ENCODE assay signal across 15 mouse cellular contexts in genomic region chr2:22739369-22739768, GRCm38 (mm10). TPM values are rescaled to one million over a fixed set of nuclear protein-coding genes. Genes with fewer than 3 reads are reported as not detected.
A peak's percentile ranks its signal among the peaks of the same experiment; 100 is the strongest.
DNase-seq lines count a peak whose midpoint lies in the region; ATAC-seq and TF ChIP-seq lines count a peak whose summit lies in the region.
"Had no signal": no experiment of that assay in that cellular context is flagged by ENCODE, and none has a peak within 500 bp of the region (broad histone marks: within the 10 kb centered on the region; RNA-seq: fewer than 3 reads in every experiment).

No protein-coding gene starts in this region.

- peak; percentile 51 for DNase-seq in kidney, adult 9 months
- peak; percentile 73 for DNase-seq in G1E (ENCODE audit: low spot score)
- DNase-seq in brain, embryonic 14.5 days (ENCODE audit: low read depth): peak; percentile 25
- DNase-seq in mesoderm, embryonic 11.5 days (ENCODE audit: low read depth, low spot score): peak; percentile 50
- DNase-seq in heart, adult 2 months: no peak
- no peak for DNase-seq in ovary, postnatal 10 days (ENCODE audit: low spot score)
- DNase-seq: forebrain, postnatal 0 days; heart, adult 18-20 months; layer of hippocampus, postnatal 36 days; thymus, postnatal 14 days had no signal

- TF ChIP-seq EP300 in heart, adult 2 months (IDR thresholded peaks at IDR 0.05; ENCODE audit: insufficient read depth, low read depth, low read length): no peak

- no peak for TF ChIP-seq POLR2A in brain, embryonic 14.5 days (IDR thresholded peaks at IDR 0.05; ENCODE audit: borderline replicate concordance, extremely low read depth, insufficient read depth, insufficient read length, poor library complexity, severe bottlenecking)
- TF ChIP-seq POLR2A in heart, adult 2 months (IDR thresholded peaks at IDR 0.05; ENCODE audit: insufficient read depth, low read depth, low read length): no peak

- no peak overlapping the region for H3K4me2 ChIP-seq in kidney, embryonic 14.5 days (replicated peaks; ENCODE audit: low read depth, low read length)
- H3K4me2 ChIP-seq in forebrain, embryonic 15.5 days (replicated peaks): no peak overlapping the region
- H3K4me2 ChIP-seq: embryonic facial prominence, embryonic 12.5 days; limb, embryonic 15.5 days had no signal

- no peaks in the 10 kb centered on the region for H3K36me3 ChIP-seq in kidney, embryonic 14.5 days (ENCODE audit: control insufficient read depth, insufficient read depth, low read length)
- H3K36me3 ChIP-seq in G1E (replicated peaks): no peaks in the 10 kb centered on the region
- no peaks in the 10 kb centered on the region for H3K36me3 ChIP-seq in heart, adult 2 months (ENCODE audit: control insufficient read depth, insufficient read depth, low read length)
- H3K36me3 ChIP-seq in forebrain, embryonic 15.5 days: no peaks in the 10 kb centered on the region
- H3K36me3 ChIP-seq: embryonic facial prominence, embryonic 12.5 days; limb, embryonic 15.5 days had no signal

- no peak for TF ChIP-seq CTCF in G1E (IDR thresholded peaks at IDR 0.05; ENCODE audit: low read depth, low read length)
- TF ChIP-seq CTCF in brain, embryonic 14.5 days (IDR thresholded peaks at IDR 0.05; ENCODE audit: borderline replicate concordance, extremely low read depth, insufficient read depth, insufficient read length): no peak
- no peak for TF ChIP-seq CTCF in heart, adult 2 months (IDR thresholded peaks at IDR 0.05)

- ATAC-seq in kidney, embryonic 14.5 days (ENCODE audit: low FRiP score, low TSS enrichment): no peak
- ATAC-seq in G1E (ENCODE audit: extremely low read depth, insufficient number of reproducible peaks, low FRiP score, poor library complexity, severe bottlenecking): no peak
- no peak for ATAC-seq in forebrain, embryonic 15.5 days (replicated peaks)
- ATAC-seq: forebrain, postnatal 0 days; hindbrain, embryonic 16.5 days had no signal

- intact Hi-C loops in heart, adult 2 months (cut with DNase I): no loop called here

- H3K4me3 ChIP-seq in kidney, embryonic 14.5 days (ENCODE audit: low read length): no peak overlapping the region
- H3K4me3 ChIP-seq in G1E (ENCODE audit: low read depth, low read length): no peak overlapping the region
- H3K4me3 ChIP-seq in heart, adult 2 months: no peak overlapping the region
- H3K4me3 ChIP-seq in forebrain, embryonic 15.5 days: no peak overlapping the region
- H3K4me3 ChIP-seq: embryonic facial prominence, embryonic 12.5 days; limb, embryonic 15.5 days had no signal

- H3K27me3 ChIP-seq in kidney, embryonic 14.5 days (ENCODE audit: control insufficient read depth, insufficient read depth, low read length): no peaks in the 10 kb centered on the region
- peaks cover 5% of the 10 kb centered on the region for H3K27me3 ChIP-seq in G1E (ENCODE audit: insufficient read depth, low read length)
- H3K27me3 ChIP-seq in heart, adult 2 months (ENCODE audit: control insufficient read depth, insufficient read depth, low read length): no peaks in the 10 kb centered on the region
- no peaks in the 10 kb centered on the region for H3K27me3 ChIP-seq in forebrain, embryonic 15.5 days
- H3K27me3 ChIP-seq: embryonic facial prominence, embryonic 12.5 days; limb, embryonic 15.5 days had no signal

- no peak overlapping the region for H3K9ac ChIP-seq in kidney, embryonic 14.5 days (ENCODE audit: low read depth, low read length)
- no peak overlapping the region for H3K9ac ChIP-seq in heart, adult 2 months (ENCODE audit: low read depth, low read length)
- no peak overlapping the region for H3K9ac ChIP-seq in forebrain, embryonic 15.5 days (replicated peaks)
- H3K9ac ChIP-seq: embryonic facial prominence, embryonic 12.5 days; forebrain, postnatal 0 days; limb, embryonic 15.5 days had no signal

- WGBS in kidney, embryonic 14.5 days: 73% methylated on average over 1 of the region's 1 CpGs
- WGBS in heart, adult 2 months: 51% methylated on average over 1 of the region's 1 CpGs
- 57% methylated on average over 1 of the region's 1 CpGs for WGBS in forebrain, embryonic 15.5 days

- H3K9me3 ChIP-seq in kidney, embryonic 14.5 days (ENCODE audit: control insufficient read depth, low read length): no peaks in the 10 kb centered on the region
- peaks cover 3% of the 10 kb centered on the region; the same call in 1 of the 2 replicates for H3K9me3 ChIP-seq in G1E (replicated peaks)
- no peaks in the 10 kb centered on the region for H3K9me3 ChIP-seq in forebrain, embryonic 15.5 days
- H3K9me3 ChIP-seq: embryonic facial prominence, embryonic 12.5 days; limb, embryonic 15.5 days had no signal

- H3K4me1 ChIP-seq in kidney, embryonic 14.5 days (ENCODE audit: control insufficient read depth, insufficient read depth, low read length): no peaks in the 10 kb centered on the region
- H3K4me1 ChIP-seq in G1E (ENCODE audit: insufficient read depth, low read depth, low read length): peaks cover 6% of the 10 kb centered on the region
- no peaks in the 10 kb centered on the region for H3K4me1 ChIP-seq in heart, adult 2 months (ENCODE audit: control insufficient read depth, insufficient read depth, low read length)
- H3K4me1 ChIP-seq in forebrain, embryonic 15.5 days: peaks cover 3% of the 10 kb centered on the region; the same call in 1 of the 2 replicates
- H3K4me1 ChIP-seq: embryonic facial prominence, embryonic 12.5 days had no signal

- no peak overlapping the region for H3K27ac ChIP-seq in kidney, embryonic 14.5 days (ENCODE audit: low read depth, low read length)
- H3K27ac ChIP-seq in heart, adult 2 months: no peak overlapping the region
- no peak overlapping the region for H3K27ac ChIP-seq in forebrain, embryonic 15.5 days (replicated peaks)
- H3K27ac ChIP-seq: embryonic facial prominence, embryonic 12.5 days; limb, embryonic 15.5 days had no signal

- no peaks in the 10 kb centered on the region for H3K79me2 ChIP-seq in heart, adult 2 months (replicated peaks; ENCODE audit: control insufficient read depth, insufficient read depth, low read length)

RNA-seq across cellular contexts. Expression of gene Apbb1ip, which starts 34.5 kb away (rescaled TPM):
- 1.5 and 1.6 TPM in 2 replicates for polyA plus RNA-seq in kidney, embryonic 14.5 days (2014; fragmentation: Nextera tagmentation; extraction: Ambion mirVana)
- 87.0 and 108 TPM in 2 replicates for total RNA-seq in G1E (2014; fragmentation: Nextera tagmentation)
- 11.4 and 13.6 TPM in 2 replicates for total RNA-seq in G1E (2017)
- polyA plus RNA-seq in G1E (2012): 78.2 and 83.9 TPM in 2 replicates
- 0.45 and 0.74 TPM in 2 replicates for polyA plus RNA-seq in brain, embryonic 14.5 days (2012; rRNA removed)
- 1 to 10 TPM; 3.0 to 4.0 TPM for total RNA-seq in heart, adult 2 months (2021)
- 1.6 and 2.4 TPM in 2 replicates for polyA plus RNA-seq in heart, adult 2 months (2012; rRNA removed)
- polyA plus RNA-seq in forebrain, embryonic 15.5 days (2015; fragmentation: Nextera tagmentation; extraction: Ambion mirVana): 0.79 and 1.0 TPM in 2 replicates

Comparison
In these comparisons a context has a peak if more than half of its experiments do, and no peak if none do; other contexts are left out.
1. DNase-seq: peak in kidney, adult 9 months (single experiment), G1E (single experiment), brain, embryonic 14.5 days (single experiment) and mesoderm, embryonic 11.5 days (single experiment); none in heart, adult 2 months (0 of 2) and ovary, postnatal 10 days (single experiment).
2. RNA of gene Apbb1ip, which starts 34.5 kb away (polyA plus RNA-seq): 78.2 to 83.9 TPM in G1E; 1.6 to 2.4 TPM in heart, adult 2 months, 1.5 to 1.6 TPM in kidney, embryonic 14.5 days, 0.79 to 1.0 TPM in forebrain, embryonic 15.5 days and 0.45 to 0.74 TPM in brain, embryonic 14.5 days; every median in the first group is over 10 times any median in the second.